Mouse (Mus musculus) stomach, embryonic 15.5 days (tissue): ENCODE data around the gene 4933424G06Rik. TPM values are rescaled to one million over a fixed set of nuclear protein-coding genes. Genes with fewer than 3 reads are reported as not detected.

Experiments
- microRNA-seq: library from miRNA; unstranded; fragments of <30 nt; microRNA quantifications from one replicate; pipeline ENCODE4, GENCODE M21; 2016
- polyA plus RNA-seq: library from polyadenylated mRNA; unstranded; fragments of >200 nt; fragmentation: Nextera tagmentation; extraction: Ambion mirVana; gene quantifications from 2 replicates; pipeline ENCODE4 v1.2.1, GENCODE M21; 2015

Gene 4933424G06Rik
- polyA plus RNA-seq, 1 experiment from 2014 or later, result 0.19 TPM

Small RNAs within 50 kb of the gene (microRNA-seq; reads per million reads assigned to microRNA genes)
- gene Gm24133, result not detected

Other genes with a start within 250 kb of the 4933424G06Rik start
- gene Cnnm4, start 238.5 kb upstream of the 4933424G06Rik start, polyA plus RNA-seq, result 17.7 and 17.9 TPM in 2 replicates
- 3.6 and 4.3 TPM in 2 replicates for gene Cnnm3, start 198.3 kb upstream of the 4933424G06Rik start, polyA plus RNA-seq
- 19.5 and 20.5 TPM in 2 replicates for gene Ankrd23, start 173.3 kb upstream of the 4933424G06Rik start, polyA plus RNA-seq
- gene Gm42417, start 170.7 kb upstream of the 4933424G06Rik start, polyA plus RNA-seq, result not detected in 2 replicates
- 24.9 and 27.2 TPM in 2 replicates for gene Ankrd39, start 162.7 kb upstream of the 4933424G06Rik start, polyA plus RNA-seq
- gene Sema4c, start 151.8 kb upstream of the 4933424G06Rik start, polyA plus RNA-seq, result 13.6 and 15.0 TPM in 2 replicates
- 0.68 and 0.96 TPM in 2 replicates for gene Fam178b, start 27.0 kb upstream of the 4933424G06Rik start, polyA plus RNA-seq
- gene Cox5b, start 18.7 kb upstream of the 4933424G06Rik start, polyA plus RNA-seq, result 638 and 681 TPM in 2 replicates
- 85.4 and 96.2 TPM in 2 replicates for gene Actr1b, start 4.3 kb downstream of the 4933424G06Rik start, polyA plus RNA-seq
- 0.28 and 0.45 TPM in 2 replicates for gene Zap70, start 51.6 kb downstream of the 4933424G06Rik start, polyA plus RNA-seq
- gene Tmem131, start 233.5 kb downstream of the 4933424G06Rik start, polyA plus RNA-seq, result 13.7 and 16.8 TPM in 2 replicates